Mouse (Mus musculus) cerebellum, adult 2 months (tissue): ENCODE measurements around the gene Ppp1r14a.
A peak's percentile ranks its signal among the peaks of the same experiment; 100 is the strongest.

Experiments used
- CTCF ChIP-seq: fragments of 200-500 bp; IDR thresholded peaks from 2 replicates; pipeline ENCODE4 v1.5.1; 2011; ENCODE audit warnings: low read depth, mild to moderate bottlenecking, control low read depth, low read length, moderate library complexity, borderline replicate concordance; ENCODE audit not compliant: insufficient read depth
- POLR2A ChIP-seq: fragments of 200-500 bp; IDR thresholded peaks from 2 replicates; pipeline ENCODE4 v1.6.1; 2011; ENCODE audit warnings: low read length, control low read depth, borderline replicate concordance; ENCODE audit not compliant: insufficient read depth

DNA sequence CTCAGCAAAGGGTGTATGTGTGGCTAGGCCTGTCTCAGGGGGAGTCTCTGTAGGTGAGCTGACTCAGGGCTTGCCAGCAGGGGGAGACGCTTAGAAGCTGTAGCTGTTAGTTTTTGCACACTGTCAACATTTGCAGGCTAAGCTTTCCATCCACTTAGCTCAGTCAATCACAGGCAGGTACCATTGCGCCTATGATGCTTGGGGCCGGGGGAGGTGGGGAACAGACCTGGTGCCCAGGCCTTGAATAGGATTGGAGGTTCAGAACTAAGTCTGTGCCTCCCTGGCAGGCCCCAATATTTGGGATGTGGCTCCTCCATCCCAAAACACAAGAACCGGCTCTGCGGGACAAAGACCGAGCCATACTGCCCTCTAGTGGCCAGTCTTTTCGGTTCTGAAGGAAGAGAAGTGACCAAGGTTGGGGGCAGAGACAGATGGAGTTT is 12.0 kb downstream of the Ppp1r14a start:
- TF ChIP-seq POLR2A (no peak), CTCF (peak; percentile 77)
